Mouse (Mus musculus) gastrocnemius, adult 18-20 months (tissue): ENCODE results near the gene Gm17720. TPM values are rescaled to one million over a fixed set of nuclear protein-coding genes. Genes with fewer than 3 reads are reported as not detected.
"Not testable (repeated sequence)": the region's sequence is repeated elsewhere in the genome, so short reads cannot be mapped to it uniquely, and the experiment has no call there.

Experiments used
- DNase-seq: peaks from one replicate; pipeline ENCODE4 v3.0.0; 2021; ENCODE audit warnings: low spot score
- total RNA-seq, 2 experiments: library from RNA; stranded (reverse); gene quantifications; 2 replicates each; pipeline ENCODE4 v1.2.3; 2021

The Gm17720 gene
- total RNA-seq, 2 experiments from 2014 or later = not detected

GRCm38 (mm10) chr8:110039659-110040058 is 62.9 kb downstream of the Gm17720 start, which contains the start of gene Chst4:
Chst4 (minus strand) TSS chr8:110039740.
- no peak for DNase-seq

- DNase-seq = no peak
Observed at GRCm38 (mm10) chr8:110039216-110039615, 63.3 kb downstream of the Gm17720 start.

GRCm38 (mm10) chr8:110036156-110036555 is 66.4 kb downstream of the Gm17720 start:
- no peak for DNase-seq

DNA sequence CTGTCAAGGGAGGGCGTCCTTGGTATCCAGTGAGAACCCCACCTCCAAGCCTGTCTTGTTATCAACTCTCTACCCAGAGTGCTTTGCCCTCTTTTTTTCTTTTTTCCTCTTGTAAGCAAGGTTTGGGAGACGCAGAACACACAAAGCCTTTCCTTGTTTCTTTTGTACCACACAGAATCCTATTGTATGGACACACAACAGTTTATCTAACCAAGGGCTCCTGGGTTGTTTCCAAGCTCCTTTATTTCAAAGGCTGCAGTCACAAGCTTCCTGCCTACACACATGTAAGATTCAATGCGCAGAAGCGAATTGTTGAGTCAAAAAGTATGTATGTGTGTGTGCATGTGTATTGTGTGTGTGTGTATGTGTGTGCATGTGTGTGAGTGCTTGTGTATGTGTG is 68.2 kb downstream of the Gm17720 start:
- DNase-seq = no peak

DNA sequence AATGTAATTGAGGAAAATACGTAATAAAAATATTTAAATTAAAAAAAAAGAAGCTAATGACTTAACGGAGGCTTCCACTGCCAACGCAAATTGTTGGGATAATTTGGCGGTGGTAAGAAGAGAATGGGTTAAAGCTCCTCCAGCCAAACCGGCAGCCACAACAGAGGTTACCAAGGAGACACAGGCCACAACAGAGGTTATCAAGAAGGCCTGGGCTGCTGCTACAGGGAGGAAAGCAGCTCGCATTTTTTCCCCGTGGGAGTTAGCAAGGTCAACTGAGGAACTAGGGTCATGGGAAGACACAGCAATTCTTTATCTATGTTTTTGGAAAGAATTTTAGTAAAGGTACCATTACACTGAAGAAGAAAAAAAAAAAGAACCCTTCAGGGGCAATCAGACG is 68.8 kb downstream of the Gm17720 start:
- not testable (repeated sequence) for DNase-seq

Other genes starting within 250 kb of the Gm17720 start
- gene Phlpp2, start 234.2 kb downstream of the Gm17720 start, total RNA-seq = 1 to 10 TPM; 1.8 to 2.3 TPM
- not detected for gene Marveld3, start 140.6 kb downstream of the Gm17720 start, total RNA-seq
- under 1 TPM in 1 of 2 experiments, not detected in 1; 0.31 TPM for gene Tat, start 112.3 kb downstream of the Gm17720 start, total RNA-seq
- not detected for gene Chst4, start 63.0 kb downstream of the Gm17720 start, total RNA-seq
- 1 to 10 TPM; 5.1 to 6.5 TPM for gene Zfp612, start 23.0 kb downstream of the Gm17720 start, total RNA-seq
- not detected for gene Gm21964, start 1.5 kb downstream of the Gm17720 start, total RNA-seq
- not detected for gene Calb2, start 65.5 kb upstream of the Gm17720 start, total RNA-seq
- gene Cmtr2, start 112.9 kb upstream of the Gm17720 start, total RNA-seq = 1 to 10 TPM; 3.3 to 3.4 TPM
- gene Hydin, start 164.2 kb upstream of the Gm17720 start, total RNA-seq = under 1 TPM in 1 of 2 experiments, not detected in 1; 0.05 TPM